Mouse (Mus musculus) bone marrow, adult 2 months (tissue): Measurements from ENCODE around the gene Fbxl12.

Experiments used
- CTCF ChIP-seq: fragments of 200-500 bp; IDR thresholded peaks from 2 replicates; pipeline ENCODE4 v1.5.1; 2011; ENCODE audit warnings: low read length, control low read depth; ENCODE audit not compliant: control insufficient read depth, insufficient read depth
- POLR2A ChIP-seq: fragments of 200-500 bp; IDR thresholded peaks from 2 replicates; pipeline ENCODE4 v1.6.1; 2011; ENCODE audit warnings: low read depth, mild to moderate bottlenecking, control low read depth, low read length, borderline replicate concordance; ENCODE audit not compliant: control insufficient read depth

- no peak for TF ChIP-seq CTCF
- no peak for TF ChIP-seq POLR2A
These were observed 34.6 kb downstream of the Fbxl12 start for GRCm38 (mm10) chr9:20609831-20610464.
